Mouse (Mus musculus) intestine, embryonic 14.5 days (tissue): ENCODE results near the gene Nat8f2. TPM values are rescaled to one million over a fixed set of nuclear protein-coding genes. Genes with fewer than 3 reads are reported as not detected.
A peak's percentile ranks its signal among the peaks of the same experiment; 100 is the strongest.
"Not testable (repeated sequence)": the region's sequence is repeated elsewhere in the genome, so short reads cannot be mapped to it uniquely, and the experiment has no call there.

Experiments
- ATAC-seq: fragments of 200-750 bp; cut with Nextera tagmentation; replicated peaks from 2 replicates; pipeline ENCODE4 v1.8.0; 2017; ENCODE audit warnings: low read depth, moderate number of reproducible peaks, moderate TSS enrichment, moderate library complexity; ENCODE audit not compliant: low FRiP score, low TSS enrichment
- DNase-seq: peaks from one replicate; pipeline ENCODE4 v3.0.0-alpha.2; 2018; ENCODE audit warnings: low spot score
- H3K27ac ChIP-seq: fragments of 300-500 bp; sonication (generic); 2 replicates; pipeline ENCODE4 v1.5.1; 2014; ENCODE audit warnings: low read depth, mild to moderate bottlenecking, control low read depth
- H3K27me3 ChIP-seq: fragments of 300-500 bp; sonication (generic); replicated peaks from 2 replicates; pipeline ENCODE4 v1.6.1; 2014; ENCODE audit warnings: low read length, control low read depth; ENCODE audit not compliant: control insufficient read depth, insufficient read depth
- H3K36me3 ChIP-seq: fragments of 300-500 bp; sonication (generic); 2 replicates; pipeline ENCODE4 v1.6.1; 2014; ENCODE audit warnings: low read length, control low read depth; ENCODE audit not compliant: control insufficient read depth, insufficient read depth
- H3K4me1 ChIP-seq: fragments of 300-500 bp; sonication (generic); replicated peaks from 2 replicates; pipeline ENCODE4 v1.6.1; 2014; ENCODE audit warnings: low read length, control low read depth, mixed read lengths; ENCODE audit not compliant: control insufficient read depth, insufficient read depth
- H3K4me2 ChIP-seq: fragments of 300-500 bp; sonication (generic); 2 replicates; pipeline ENCODE4 v1.6.1; 2014; ENCODE audit warnings: low read length
- H3K4me3 ChIP-seq: fragments of 300-500 bp; sonication (generic); 2 replicates; pipeline ENCODE4 v1.5.1; 2014; ENCODE audit warnings: low read depth, low read length, control low read depth, mixed read lengths
- H3K9ac ChIP-seq: fragments of 300-500 bp; sonication (generic); 2 replicates; pipeline ENCODE4 v1.6.1; 2014; ENCODE audit warnings: mild to moderate bottlenecking, low read length
- H3K9me3 ChIP-seq: fragments of 300-500 bp; sonication (generic); 2 replicates; pipeline ENCODE4 v1.6.1; 2016; ENCODE audit warnings: low read length, control low read depth; ENCODE audit not compliant: control insufficient read depth
- WGBS: fragments of 180-500 bp; shearing (Covaris S2); extraction: QIAGEN DNeasy Blood & Tissue Kit; methylation state at CpG from one replicate; pipeline ENCODE4 v1.1.7; 2014; 5-methylcytosine and 5-hydroxymethylcytosine counted together
- polyA plus RNA-seq: library from polyadenylated mRNA; unstranded; fragments of >200 nt; fragmentation: Nextera tagmentation; extraction: Ambion mirVana; gene quantifications from 2 replicates; pipeline ENCODE4 v1.2.1, GENCODE M21; 2014

Gene Nat8f2
- polyA plus RNA-seq, 1 experiment from 2014 or later: 0.09 TPM

DNA sequence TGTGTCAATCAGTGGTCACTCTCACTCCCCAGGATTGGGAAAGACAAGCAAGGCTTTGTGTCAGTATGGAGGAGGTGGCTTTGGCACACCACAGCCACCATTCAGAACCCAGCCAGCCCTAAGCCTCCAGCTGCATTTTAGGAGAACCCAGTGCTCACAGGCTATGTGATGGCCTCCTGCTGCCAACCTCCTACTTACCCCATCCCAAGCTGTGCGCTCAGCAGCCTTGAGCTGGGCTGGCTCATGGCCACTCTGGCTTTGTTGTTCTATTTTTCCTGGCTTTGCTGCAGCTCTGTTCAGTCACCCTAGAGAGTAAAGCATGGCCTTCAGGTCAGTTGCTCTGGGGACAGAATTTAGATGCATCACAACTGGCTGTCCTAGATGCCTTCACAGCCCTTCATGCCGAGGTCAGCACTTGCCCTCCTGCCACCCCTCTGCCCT lies 38.0 kb upstream of the Nat8f2 start:
- not testable (repeated sequence) for H3K36me3 ChIP-seq, H3K9ac ChIP-seq, H3K4me2 ChIP-seq, H3K27ac ChIP-seq, H3K27me3 ChIP-seq, H3K4me3 ChIP-seq, H3K4me1 ChIP-seq, ATAC-seq, DNase-seq, H3K9me3 ChIP-seq
- 75% methylated on average over 2 of the region's 2 CpGs for WGBS

DNA sequence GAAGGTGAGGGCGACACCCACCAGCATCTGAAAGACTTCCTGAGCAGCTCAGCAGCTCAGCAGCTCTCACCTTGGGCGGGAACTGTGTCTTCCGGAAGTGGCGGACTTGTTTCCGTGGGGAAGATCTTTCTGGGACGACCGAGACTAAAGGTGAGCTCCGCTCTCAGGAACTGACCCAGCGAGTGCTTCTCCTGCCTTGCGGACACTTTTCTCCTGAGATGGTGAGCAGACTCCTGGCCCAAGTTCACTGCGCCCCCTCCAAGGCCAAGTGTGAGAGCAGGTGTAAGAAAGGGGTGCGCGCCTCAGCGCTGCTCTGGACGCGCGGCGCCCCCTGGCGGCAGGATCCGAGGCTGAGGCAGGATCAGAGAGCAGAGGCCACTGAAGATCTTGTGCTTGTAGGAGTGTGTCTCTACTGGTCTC lies 35.7 kb upstream of the Nat8f2 start, which contains the start of gene Nat8f4:
Nat8f4 (minus strand) TSS at position 243 of the 420 bp plus-strand sequence.
- WGBS: 20% methylated on average over 20 of the region's 20 CpGs
- not testable (repeated sequence) for H3K9me3 ChIP-seq, H3K27ac ChIP-seq, H3K4me1 ChIP-seq, H3K36me3 ChIP-seq, H3K9ac ChIP-seq, H3K27me3 ChIP-seq
- ATAC-seq (peak; percentile 68; the same call in 1 of the 2 replicates), DNase-seq (peak; percentile 86)
- Histone ChIP-seq H3K4me2 (peak within 1 kb of the TSS; percentile 28; the same call in 1 of the 2 replicates), H3K4me3 (0 out of 2 replicates have a peak within 1 kb of the TSS, but pooled peaks have one; percentile 13)

DNA sequence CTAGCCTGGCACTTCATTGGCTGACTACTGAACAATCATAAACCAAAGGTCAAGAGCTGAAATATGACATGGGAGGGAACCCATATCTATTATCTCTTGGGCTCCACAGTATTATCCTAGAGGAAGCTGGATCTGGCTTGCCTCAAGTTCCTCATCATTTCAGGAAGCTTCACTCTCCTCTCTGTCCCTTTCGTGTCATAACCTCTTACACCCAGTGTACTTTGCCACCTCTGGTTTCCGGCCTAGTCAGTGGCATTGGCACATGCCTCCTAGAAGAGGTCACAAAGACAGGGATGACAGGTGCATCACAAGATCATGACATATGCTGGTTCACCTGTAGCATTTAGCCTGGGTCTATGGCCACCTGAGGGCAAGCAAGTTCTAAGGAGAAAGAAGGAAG lies 33.3 kb upstream of the Nat8f2 start:
- ATAC-seq (no peak), DNase-seq (no peak)

DNA sequence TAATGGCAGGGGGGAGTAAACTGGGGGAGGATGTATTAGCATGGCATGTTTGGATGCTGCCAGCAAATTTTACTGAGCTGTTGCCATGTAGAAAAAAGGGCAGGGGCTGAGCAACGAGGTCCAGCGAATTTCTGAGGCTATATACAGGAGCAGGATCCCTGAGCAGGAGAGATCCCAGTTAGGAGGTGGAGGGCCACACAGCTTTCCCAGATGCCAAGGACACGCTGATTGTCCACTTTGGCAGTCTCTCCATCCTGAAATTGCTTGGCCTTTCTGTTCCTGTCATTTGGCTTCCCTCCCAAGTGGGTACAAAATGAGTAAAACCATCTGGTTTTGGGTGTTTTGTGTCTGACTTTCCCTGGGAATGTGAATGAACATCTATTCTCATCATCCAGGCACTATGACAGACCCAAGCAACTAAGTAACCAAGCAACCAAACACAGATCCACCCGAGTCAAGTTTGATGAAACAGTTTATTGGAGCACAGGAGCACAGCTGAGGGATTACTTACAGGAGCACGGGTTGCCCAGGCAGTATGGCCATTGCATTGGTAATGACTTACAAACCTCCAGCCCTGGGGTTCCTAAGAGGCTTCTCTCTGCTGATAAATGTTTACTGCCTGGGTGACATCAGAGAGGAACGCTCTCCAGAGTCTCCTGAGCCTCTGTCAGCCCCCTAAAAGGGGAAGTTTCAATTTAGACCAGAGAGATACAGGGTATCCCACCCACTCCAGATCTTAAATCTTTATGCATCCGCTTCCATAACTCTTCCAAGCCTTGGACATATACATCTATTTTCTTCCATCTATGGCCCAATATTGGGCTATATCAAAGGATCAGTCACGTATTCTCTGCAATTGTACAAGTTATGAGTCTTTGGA lies 29.9 kb upstream of the Nat8f2 start:
- H3K4me1 ChIP-seq, H3K9me3 ChIP-seq, H3K9ac ChIP-seq, H3K27me3 ChIP-seq, ATAC-seq, H3K27ac ChIP-seq, H3K4me3 ChIP-seq, H3K4me2 ChIP-seq, DNase-seq, H3K36me3 ChIP-seq: not testable (repeated sequence)
- 71% methylated on average over 6 of the region's 8 CpGs for WGBS

More for the DNA sequence above, 33.3 kb upstream of the Nat8f2 start:
- Histone ChIP-seq H3K36me3 (no peaks in the 10 kb centered on the region), H3K9ac (no peak overlapping the region), H3K4me3 (no peak overlapping the region), H3K4me1 (no peaks in the 10 kb centered on the region), H3K9me3 (no peaks in the 10 kb centered on the region), H3K27ac (no peak overlapping the region), H3K4me2 (no peak overlapping the region), H3K27me3 (no peaks in the 10 kb centered on the region)
- 93% methylated on average over 2 of the region's 2 CpGs for WGBS

DNA sequence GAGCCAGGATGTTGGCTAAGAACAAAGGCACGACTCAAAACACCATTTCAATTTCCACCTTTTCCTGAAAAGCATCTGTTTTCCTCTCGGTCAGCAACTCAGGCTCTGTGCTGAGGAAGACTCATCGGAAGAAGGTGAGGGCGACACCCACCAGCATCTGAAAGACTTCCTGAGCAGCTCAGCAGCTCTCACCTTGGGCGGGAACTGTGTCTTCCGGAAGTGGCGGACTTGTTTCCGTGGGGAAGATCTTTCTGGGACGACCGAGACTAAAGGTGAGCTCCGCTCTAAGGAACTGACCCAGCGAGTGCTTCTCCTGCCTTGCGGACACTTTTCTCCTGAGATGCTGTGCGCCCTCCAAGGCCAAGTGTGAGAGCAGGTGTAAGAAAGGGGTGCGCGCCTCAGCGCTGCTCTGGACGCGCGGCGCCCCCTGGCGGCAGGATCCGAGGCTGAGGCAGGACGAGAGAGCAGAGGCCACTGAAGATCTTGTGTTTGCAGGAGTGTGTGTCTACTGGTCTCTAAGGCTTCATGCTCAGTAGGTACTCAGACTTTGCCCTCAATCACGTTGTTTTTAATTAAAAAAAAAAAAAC lies 26.2 kb upstream of the Nat8f2 start:
- H3K4me1 ChIP-seq, H3K9me3 ChIP-seq, H3K4me3 ChIP-seq, H3K9ac ChIP-seq, ATAC-seq, H3K36me3 ChIP-seq, DNase-seq, H3K27ac ChIP-seq, H3K27me3 ChIP-seq, H3K4me2 ChIP-seq: not testable (repeated sequence)
- WGBS: 78% methylated on average over 25 of the region's 25 CpGs

DNA sequence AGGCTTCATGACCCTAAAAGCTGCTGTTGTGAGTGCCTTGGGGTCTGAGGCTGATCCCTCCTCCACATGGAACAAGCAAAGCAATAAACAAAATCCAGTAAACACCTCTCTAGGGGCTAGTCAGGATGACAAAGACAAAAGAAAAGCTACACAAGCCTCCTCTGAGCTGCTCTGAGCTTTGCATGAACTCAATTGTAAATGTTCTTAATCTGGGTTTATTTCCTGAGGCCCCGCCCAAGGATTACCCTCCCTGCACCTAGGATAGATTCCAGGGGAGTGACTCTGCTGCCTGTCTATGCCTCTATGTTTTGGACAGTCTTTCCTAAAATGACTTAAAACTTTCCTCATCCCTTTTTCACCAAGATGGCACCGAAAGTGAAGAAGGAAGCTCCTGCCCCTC lies 20.0 kb upstream of the Nat8f2 start:
- H3K4me1 ChIP-seq: no peaks in the 10 kb centered on the region
- H3K4me3 ChIP-seq: no peak overlapping the region
- H3K9ac ChIP-seq: no peak overlapping the region
- H3K9me3 ChIP-seq: peaks cover 4% of the 10 kb centered on the region
- no peak for ATAC-seq
- no peaks in the 10 kb centered on the region for H3K36me3 ChIP-seq
- no peak overlapping the region for H3K27ac ChIP-seq
- 91% methylated on average over 2 of the region's 2 CpGs for WGBS
- H3K4me2 ChIP-seq: no peak overlapping the region
- no peak for DNase-seq
- no peaks in the 10 kb centered on the region for H3K27me3 ChIP-seq

DNA sequence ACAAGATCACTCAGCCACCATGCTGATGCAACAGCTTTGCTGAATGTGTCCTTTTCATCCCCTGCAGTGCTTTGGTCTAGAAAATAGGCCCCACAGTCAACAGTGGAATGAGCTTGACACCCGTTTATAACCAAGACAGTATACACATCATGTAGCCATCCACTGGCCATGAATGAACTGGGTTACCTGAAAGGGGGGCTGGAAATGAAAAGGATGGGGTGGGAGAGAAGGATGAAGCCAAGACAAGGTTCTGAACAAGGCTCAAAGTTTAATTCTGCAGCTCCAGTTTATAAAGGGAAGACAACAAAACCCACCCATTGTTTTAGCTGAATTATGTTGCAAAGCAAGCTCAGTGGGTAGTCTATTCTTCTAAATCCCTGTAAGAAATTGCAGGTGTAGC lies 15.4 kb upstream of the Nat8f2 start:
- no peaks in the 10 kb centered on the region for H3K4me1 ChIP-seq
- H3K36me3 ChIP-seq: no peaks in the 10 kb centered on the region
- no peak for DNase-seq
- ATAC-seq: no peak
- peaks cover 9% of the 10 kb centered on the region for H3K9me3 ChIP-seq
- no peak overlapping the region for H3K4me3 ChIP-seq
- no peaks in the 10 kb centered on the region for H3K27me3 ChIP-seq
- no peak overlapping the region for H3K4me2 ChIP-seq
- H3K27ac ChIP-seq: no peak overlapping the region
- no peak overlapping the region for H3K9ac ChIP-seq
- 95% methylated on average over 1 of the region's 1 CpGs for WGBS

DNA sequence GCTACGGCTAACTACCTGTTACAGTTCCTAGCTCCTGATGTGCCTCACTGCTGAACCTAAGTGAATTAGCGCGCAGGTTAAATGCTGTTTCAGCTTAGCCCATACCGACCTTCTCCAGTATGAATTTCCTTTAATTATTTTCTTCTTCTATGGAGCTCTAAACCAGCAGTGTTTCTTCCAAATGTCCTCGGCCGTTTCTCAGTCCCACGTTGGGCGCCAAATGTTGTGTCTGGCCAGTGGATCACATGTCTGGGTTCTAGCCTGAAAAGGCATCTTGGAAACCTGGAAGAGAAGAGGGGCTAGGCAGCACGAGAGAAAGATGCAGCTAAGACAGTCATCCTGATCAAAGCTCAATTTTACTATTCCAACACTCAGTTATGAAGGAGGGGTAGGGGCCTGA lies 14.3 kb upstream of the Nat8f2 start:
- not testable (repeated sequence) for ATAC-seq, H3K4me2 ChIP-seq, H3K4me1 ChIP-seq, H3K4me3 ChIP-seq, H3K27ac ChIP-seq, H3K36me3 ChIP-seq, DNase-seq, H3K9me3 ChIP-seq, H3K9ac ChIP-seq, H3K27me3 ChIP-seq
- WGBS: 90% methylated on average over 9 of the region's 9 CpGs
